Mouse (Mus musculus) hindbrain, postnatal 0 days (tissue): Measurements from ENCODE around the gene Tusc2. TPM values are rescaled to one million over a fixed set of nuclear protein-coding genes. Genes with fewer than 3 reads are reported as not detected.

Experiments used
- ATAC-seq: fragments of 200-750 bp; cut with Nextera tagmentation; 2 replicates; pipeline ENCODE4 v1.8.0; 2017; ENCODE audit warnings: mild to moderate bottlenecking, moderate TSS enrichment, moderate library complexity
- DNase-seq: peaks from one replicate; pipeline ENCODE4 v3.0.0-alpha.2; 2015; ENCODE audit warnings: low spot score
- H3K27ac ChIP-seq: fragments of 300-500 bp; sonication (generic); 2 replicates; pipeline ENCODE4 v1.5.1; 2014; ENCODE audit warnings: mild to moderate bottlenecking
- H3K27me3 ChIP-seq: fragments of 300-500 bp; sonication (generic); 2 replicates; pipeline ENCODE4 v1.6.1; 2014; ENCODE audit warnings: low read length, mixed read lengths; ENCODE audit not compliant: insufficient read depth
- H3K36me3 ChIP-seq: fragments of 300-500 bp; sonication (generic); 2 replicates; pipeline ENCODE4 v1.6.1; 2014; ENCODE audit warnings: low read length, mixed read lengths; ENCODE audit not compliant: insufficient read depth
- H3K4me1 ChIP-seq: fragments of 300-500 bp; sonication (generic); 2 replicates; pipeline ENCODE4 v1.6.1; 2014; ENCODE audit warnings: antibody characterized with exemption, low read length, mixed read lengths; ENCODE audit not compliant: insufficient read depth
- H3K4me2 ChIP-seq: fragments of 300-500 bp; sonication (generic); 2 replicates; pipeline ENCODE4 v1.6.1; 2014; ENCODE audit warnings: low read depth, mild to moderate bottlenecking, low read length, moderate library complexity, mixed read lengths
- H3K4me3 ChIP-seq: fragments of 300-500 bp; sonication (generic); 2 replicates; pipeline ENCODE4 v1.5.1; 2014; ENCODE audit warnings: low read length
- H3K9ac ChIP-seq: fragments of 300-500 bp; sonication (generic); replicated peaks from 2 replicates; pipeline ENCODE4 v1.6.1; 2014; ENCODE audit warnings: mild to moderate bottlenecking, low read length, moderate library complexity, mixed read lengths
- H3K9me3 ChIP-seq: fragments of 300-500 bp; sonication (generic); 2 replicates; pipeline ENCODE4 v1.6.1; 2016; ENCODE audit warnings: low read length, mixed read lengths
- CTCF ChIP-seq: IDR thresholded peaks from 2 replicates; pipeline ENCODE4 v1.5.1; 2016; ENCODE audit warnings: antibody characterized with exemption, control low read depth, low read depth
- WGBS: fragments of 180-500 bp; shearing (Covaris S2); extraction: QIAGEN DNeasy Blood & Tissue Kit; methylation state at CpG from one replicate; pipeline ENCODE4 v1.1.7; 2014; 5-methylcytosine and 5-hydroxymethylcytosine counted together
- polyA plus RNA-seq: library from polyadenylated mRNA; unstranded; fragments of >200 nt; fragmentation: Nextera tagmentation; extraction: Ambion mirVana; gene quantifications from 2 replicates; pipeline ENCODE4 v1.2.1, GENCODE M21; 2015
- total RNA-seq: library from RNA; depleted of rRNA; stranded (reverse); fragments of >200 nt; gene quantifications from 2 replicates; pipeline ENCODE4 v1.2.3, GENCODE M21; 2014; rRNA removed

The Tusc2 gene
- total and polyA plus RNA-seq, 2 experiments from 2014 or later: 115 to 142 TPM

- no peak for ATAC-seq
- Histone ChIP-seq H3K36me3 (peaks cover 33% of the 10 kb centered on the region), H3K9ac (no peak overlapping the region), H3K27me3 (no peaks in the 10 kb centered on the region), H3K4me2 (no peak overlapping the region), H3K27ac (0 out of 2 replicates have a peak overlapping the region, but pooled peaks have one; percentile 41), H3K9me3 (no peaks in the 10 kb centered on the region), H3K4me1 (peaks cover 13% of the 10 kb centered on the region), H3K4me3 (no peak overlapping the region)
- peak; percentile 25 for DNase-seq
- 39% methylated on average over 4 of the region's 4 CpGs for WGBS
- no peak for TF ChIP-seq CTCF
Observed at GRCm38 (mm10) chr9:107615035-107615434, 52.0 kb downstream of the Tusc2 start.

Other genes starting within 250 kb of the Tusc2 start
- 14.8 and 18.1 TPM in 2 replicates for gene Hemk1, start 224.9 kb upstream of the Tusc2 start, total RNA-seq
- gene Hemk1, start 224.9 kb upstream of the Tusc2 start, polyA plus RNA-seq: 13.6 and 16.4 TPM in 2 replicates
- 12.5 and 27.7 TPM in 2 replicates for gene 6430571L13Rik, start 222.7 kb upstream of the Tusc2 start, total RNA-seq
- gene 6430571L13Rik, start 222.7 kb upstream of the Tusc2 start, polyA plus RNA-seq: 10.9 and 11.2 TPM in 2 replicates
- 108 and 134 TPM in 2 replicates for gene Cacna2d2, start 163.6 kb upstream of the Tusc2 start, total RNA-seq
- gene Cacna2d2, start 163.6 kb upstream of the Tusc2 start, polyA plus RNA-seq: 7.1 and 7.6 TPM in 2 replicates
- gene Tmem115, start 29.3 kb upstream of the Tusc2 start, total RNA-seq: 72.6 and 78.4 TPM in 2 replicates
- 51.6 and 52.3 TPM in 2 replicates for gene Tmem115, start 29.3 kb upstream of the Tusc2 start, polyA plus RNA-seq
- gene Cyb561d2, start 21.1 kb upstream of the Tusc2 start, total RNA-seq: 56.5 and 69.3 TPM in 2 replicates
- gene Cyb561d2, start 21.1 kb upstream of the Tusc2 start, polyA plus RNA-seq: 52.9 and 53.5 TPM in 2 replicates
- gene Nprl2, start 21.0 kb upstream of the Tusc2 start, total RNA-seq: 58.6 and 70.5 TPM in 2 replicates
- 53.0 and 54.6 TPM in 2 replicates for gene Nprl2, start 21.0 kb upstream of the Tusc2 start, polyA plus RNA-seq
- 1.8 and 10.9 TPM in 2 replicates for gene Zmynd10, start 16.0 kb upstream of the Tusc2 start, total RNA-seq
- 3.5 and 3.7 TPM in 2 replicates for gene Zmynd10, start 16.0 kb upstream of the Tusc2 start, polyA plus RNA-seq
- 17.6 and 20.2 TPM in 2 replicates for gene Rassf1, start 11.7 kb upstream of the Tusc2 start, total RNA-seq
- 30.3 and 31.0 TPM in 2 replicates for gene Rassf1, start 11.7 kb upstream of the Tusc2 start, polyA plus RNA-seq
- gene Hyal2, start 4.7 kb downstream of the Tusc2 start, total RNA-seq: 59.8 and 75.3 TPM in 2 replicates
- gene Hyal2, start 4.7 kb downstream of the Tusc2 start, polyA plus RNA-seq: 39.8 and 40.6 TPM in 2 replicates
- gene Hyal1, start 13.7 kb downstream of the Tusc2 start, total RNA-seq: 3.4 and 7.7 TPM in 2 replicates
- gene Hyal1, start 13.7 kb downstream of the Tusc2 start, polyA plus RNA-seq: 3.3 and 4.9 TPM in 2 replicates
- 29.9 and 32.8 TPM in 2 replicates for gene Naa80, start 15.6 kb downstream of the Tusc2 start, total RNA-seq
- 17.8 and 19.4 TPM in 2 replicates for gene Naa80, start 15.6 kb downstream of the Tusc2 start, polyA plus RNA-seq
- gene Hyal3, start 17.6 kb downstream of the Tusc2 start, total RNA-seq: 3.3 and 4.9 TPM in 2 replicates
- gene Hyal3, start 17.6 kb downstream of the Tusc2 start, polyA plus RNA-seq: 1.7 and 1.9 TPM in 2 replicates
- gene Ifrd2, start 24.4 kb downstream of the Tusc2 start, total RNA-seq: 7.6 and 10.9 TPM in 2 replicates
- 9.0 and 9.3 TPM in 2 replicates for gene Ifrd2, start 24.4 kb downstream of the Tusc2 start, polyA plus RNA-seq
- 11.2 and 14.6 TPM in 2 replicates for gene Sema3b, start 46.0 kb downstream of the Tusc2 start, total RNA-seq
- 8.3 and 9.0 TPM in 2 replicates for gene Sema3b, start 46.0 kb downstream of the Tusc2 start, polyA plus RNA-seq
- gene Gnai2, start 72.1 kb downstream of the Tusc2 start, total RNA-seq: 334 and 369 TPM in 2 replicates
- 275 and 287 TPM in 2 replicates for gene Gnai2, start 72.1 kb downstream of the Tusc2 start, polyA plus RNA-seq
- gene Slc38a3, start 106.3 kb downstream of the Tusc2 start, total RNA-seq: 102 and 134 TPM in 2 replicates
- 52.1 and 54.5 TPM in 2 replicates for gene Slc38a3, start 106.3 kb downstream of the Tusc2 start, polyA plus RNA-seq
- gene Gnat1, start 116.5 kb downstream of the Tusc2 start, total RNA-seq: 0.52 TPM in 1 of 2 replicates, not detected in the other
- gene Gnat1, start 116.5 kb downstream of the Tusc2 start, polyA plus RNA-seq: 2.4 and 2.7 TPM in 2 replicates
- 65.4 and 81.3 TPM in 2 replicates for gene Sema3f, start 147.2 kb downstream of the Tusc2 start, total RNA-seq
- gene Sema3f, start 147.2 kb downstream of the Tusc2 start, polyA plus RNA-seq: 7.5 and 8.7 TPM in 2 replicates
- gene Rbm5, start 207.7 kb downstream of the Tusc2 start, total RNA-seq: 85.5 and 149 TPM in 2 replicates
- 142 and 148 TPM in 2 replicates for gene Rbm5, start 207.7 kb downstream of the Tusc2 start, polyA plus RNA-seq